Mouse (Mus musculus): ENCODE measurements around the gene Ddx46.
A peak's percentile ranks its signal among the peaks of the same experiment; 100 is the strongest.

Ddx46 gene

GRCm38 (mm10) chr13:55634639-55635127 is at the start of gene Ddx46:
Ddx46 (plus strand) TSS chr13:55635027.
- DNase-seq (ENCODE audit: inconsistent age in 2 of 2, low spot score in 1 of 2) = peak; percentile 90 to 95

DNA sequence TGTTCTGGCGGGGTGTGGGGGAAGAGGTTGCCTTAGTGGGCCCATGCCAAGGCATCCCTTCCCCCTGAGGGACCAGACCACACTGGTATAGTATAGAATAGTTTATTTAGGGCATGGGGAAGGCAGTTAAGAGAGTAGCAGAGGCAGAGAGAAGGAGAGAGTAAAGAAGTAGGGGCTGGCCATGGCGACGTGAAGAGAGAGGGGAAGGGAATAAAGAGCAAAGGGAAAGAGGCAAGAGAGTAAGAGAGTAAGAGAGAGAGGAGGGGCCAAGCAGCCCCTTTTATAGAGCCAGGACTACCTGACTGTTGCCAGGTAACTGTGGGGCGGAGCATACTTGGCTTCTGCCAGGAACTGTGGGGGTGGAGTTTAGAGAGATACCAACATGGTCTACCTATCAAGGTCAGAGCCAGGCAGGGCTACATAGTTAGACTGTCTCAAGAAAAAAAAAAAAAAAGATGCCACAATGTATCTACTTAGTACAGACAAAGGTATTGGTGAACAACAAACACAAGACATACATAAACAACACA is 42.8 kb upstream of the Ddx46 start:
- peak in 1 of 2 experiments; percentile 31 for DNase-seq (ENCODE audit: inconsistent age in 2 of 2, low spot score in 1 of 2)

- DNase-seq (ENCODE audit: inconsistent age in 2 of 2, low spot score in 1 of 2) = peak; percentile 97 to 98
These were observed 42.1 kb upstream of the Ddx46 start for GRCm38 (mm10) chr13:55592512-55593253.

DNA sequence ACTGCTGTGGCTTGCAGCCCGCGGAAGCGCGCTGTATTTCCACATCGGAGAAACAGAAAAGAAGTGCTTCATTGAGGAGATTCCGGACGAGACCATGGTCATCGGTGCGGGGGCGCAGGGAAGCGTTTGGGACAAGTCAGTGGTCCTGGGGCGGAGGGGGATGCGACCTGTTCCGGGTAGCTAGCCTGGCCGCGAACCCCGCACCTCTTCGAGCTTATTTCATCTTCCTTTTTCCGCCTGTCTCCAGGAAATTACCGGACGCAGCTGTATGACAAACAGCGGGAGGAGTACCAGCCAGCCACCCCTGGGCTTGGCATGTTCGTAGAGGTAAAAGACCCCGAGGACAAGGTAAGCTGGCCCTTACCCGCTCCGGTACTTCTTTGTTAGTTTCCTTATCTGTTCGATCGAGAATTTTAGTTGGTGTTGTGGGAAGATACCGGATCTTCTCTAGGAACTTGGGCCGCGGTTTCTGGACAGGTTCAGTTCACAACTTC is 41.5 kb upstream of the Ddx46 start:
- DNase-seq (ENCODE audit: inconsistent age in 2 of 2, low spot score in 1 of 2) = no peak

GRCm38 (mm10) chr13:55595375-55595774 is 39.5 kb upstream of the Ddx46 start:
- DNase-seq (ENCODE audit: inconsistent age in 2 of 2, low spot score in 1 of 2) = peak; percentile 64 to 80

- no peak for DNase-seq (ENCODE audit: inconsistent age in 2 of 2, low spot score in 1 of 2)
These were observed 38.0 kb upstream of the Ddx46 start for GRCm38 (mm10) chr13:55596802-55597201.

DNA sequence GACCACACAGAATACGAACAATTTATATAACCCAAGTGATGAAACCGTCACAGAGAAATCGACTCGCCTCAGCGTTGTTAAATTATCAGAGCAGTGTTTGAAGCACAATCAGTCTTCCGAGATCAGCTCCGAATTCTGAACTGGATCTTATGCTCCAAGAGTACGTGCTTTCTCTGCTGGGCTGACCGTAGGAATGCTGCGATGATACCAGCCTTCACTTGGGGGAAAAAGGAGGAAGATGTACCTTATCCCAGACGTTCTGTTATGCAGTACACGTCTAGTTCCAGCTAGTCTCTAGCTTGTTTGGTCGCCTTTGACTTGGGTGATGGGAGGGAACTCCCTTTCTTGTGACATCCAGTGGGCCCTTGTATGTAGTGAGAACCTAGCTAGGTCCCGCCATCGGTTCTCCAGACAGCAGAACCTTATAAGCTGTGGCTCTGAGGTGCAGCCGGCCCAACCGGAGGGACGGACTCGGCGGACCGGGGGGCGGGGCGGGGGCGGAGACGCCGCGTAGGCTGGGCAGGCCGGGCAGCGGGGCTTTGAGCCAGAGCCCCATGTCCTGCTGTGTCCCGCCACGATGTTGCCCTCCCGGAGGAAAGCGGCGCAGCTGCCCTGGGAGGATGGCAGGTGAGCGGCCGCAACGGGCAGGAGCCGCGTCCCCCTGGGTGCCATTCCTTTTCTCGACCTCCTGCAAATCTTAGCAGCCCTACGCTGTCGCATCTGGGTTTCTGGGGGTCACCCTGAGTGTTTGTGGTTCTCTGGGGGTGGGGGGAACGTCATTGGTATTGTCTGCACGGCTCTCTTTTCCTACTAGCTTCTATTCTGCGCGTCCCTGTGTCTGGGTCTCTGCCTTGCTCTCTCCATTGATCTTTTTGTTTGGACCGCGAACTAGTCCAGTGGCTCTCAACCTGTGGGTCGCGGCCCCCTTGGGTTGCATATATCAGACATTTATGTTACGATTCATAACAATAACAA is 35.0 kb upstream of the Ddx46 start, which contains the start of gene B4galt7:
Gene B4galt7, plus strand, starts transcription at position 331 of the 975 bp plus-strand sequence.
- DNase-seq (ENCODE audit: inconsistent age in 2 of 2, low spot score in 1 of 2) = peak; percentile 89 to 96

DNA sequence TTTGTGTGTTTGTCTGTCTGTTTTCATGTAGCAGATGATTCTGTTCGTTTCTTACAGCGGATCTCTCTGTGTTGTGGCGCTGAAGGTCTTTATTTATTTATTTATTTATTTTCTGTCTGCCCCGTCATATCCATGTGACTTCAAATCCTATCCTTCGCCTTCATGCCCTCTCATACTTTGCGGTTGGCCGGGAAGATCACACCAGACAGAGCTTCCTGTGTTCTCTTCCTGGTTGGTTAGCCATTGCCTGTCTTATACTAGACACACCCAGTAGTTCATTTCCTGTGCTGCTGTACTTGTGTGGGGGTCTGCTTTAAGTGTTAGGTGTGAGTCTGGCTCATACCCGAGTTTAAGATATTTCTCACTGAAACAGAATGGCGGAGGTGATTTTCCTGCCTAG is 34.2 kb upstream of the Ddx46 start:
- peak in 1 of 2 experiments; percentile 53 for DNase-seq (ENCODE audit: inconsistent age in 2 of 2, low spot score in 1 of 2)

DNA sequence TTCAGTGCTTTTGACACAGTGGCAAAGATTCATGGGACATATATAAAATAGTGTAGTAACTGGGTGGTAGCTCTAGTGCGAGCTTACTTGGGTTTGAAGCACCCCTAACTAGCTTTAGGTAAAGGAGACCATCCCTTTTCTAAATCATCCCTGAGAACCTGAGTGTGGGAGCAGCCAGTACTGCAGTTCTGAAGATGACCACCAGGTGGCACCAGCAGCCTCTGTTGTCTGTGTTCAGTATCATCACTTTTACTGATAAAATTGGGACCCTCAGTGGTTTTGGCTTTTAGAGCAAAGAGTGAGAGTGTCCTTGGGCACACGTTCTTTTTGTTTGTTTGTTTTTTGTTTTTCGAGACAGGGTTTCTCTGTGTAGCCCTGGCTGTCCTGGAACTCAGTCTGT is 33.2 kb upstream of the Ddx46 start:
- DNase-seq (ENCODE audit: inconsistent age in 2 of 2, low spot score in 1 of 2) = peak; percentile 68 to 93

- peak in 1 of 2 experiments; percentile 61 for DNase-seq (ENCODE audit: inconsistent age in 2 of 2, low spot score in 1 of 2)
These were observed 30.2 kb upstream of the Ddx46 start for GRCm38 (mm10) chr13:55604606-55605005.

DNA sequence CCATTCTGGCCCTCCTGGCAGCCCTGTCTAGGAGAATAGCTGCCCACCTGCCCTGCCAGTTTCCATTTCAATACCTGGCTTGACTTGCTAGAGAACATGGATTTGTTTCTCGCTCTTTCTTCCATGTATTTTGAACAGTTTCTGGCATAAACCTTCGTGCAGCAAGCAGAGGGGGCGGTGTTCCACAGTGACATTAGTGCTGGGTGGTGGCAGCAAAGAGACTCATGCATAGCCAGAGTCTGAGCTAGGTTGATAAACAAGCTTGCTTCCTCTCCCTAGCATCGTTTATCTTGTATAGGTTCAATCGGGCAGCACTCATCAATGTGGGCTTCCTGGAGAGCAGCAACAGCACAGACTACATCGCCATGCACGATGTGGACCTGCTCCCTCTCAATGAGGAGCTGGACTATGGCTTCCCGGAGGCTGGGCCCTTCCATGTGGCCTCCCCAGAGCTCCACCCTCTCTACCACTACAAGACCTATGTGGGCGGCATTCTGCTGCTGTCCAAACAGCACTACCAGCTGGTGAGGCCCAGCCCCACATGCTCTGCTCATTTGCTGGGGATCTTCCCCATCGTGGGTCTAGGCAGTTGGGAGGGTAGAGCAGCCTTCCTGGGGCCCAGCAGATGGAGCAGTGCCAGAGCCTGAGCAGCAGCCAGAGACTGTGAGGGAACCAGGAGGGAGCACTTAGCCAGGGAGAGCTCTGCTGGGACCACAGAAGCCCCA is 27.8 kb upstream of the Ddx46 start:
- DNase-seq (ENCODE audit: inconsistent age in 2 of 2, low spot score in 1 of 2) = no peak

DNA sequence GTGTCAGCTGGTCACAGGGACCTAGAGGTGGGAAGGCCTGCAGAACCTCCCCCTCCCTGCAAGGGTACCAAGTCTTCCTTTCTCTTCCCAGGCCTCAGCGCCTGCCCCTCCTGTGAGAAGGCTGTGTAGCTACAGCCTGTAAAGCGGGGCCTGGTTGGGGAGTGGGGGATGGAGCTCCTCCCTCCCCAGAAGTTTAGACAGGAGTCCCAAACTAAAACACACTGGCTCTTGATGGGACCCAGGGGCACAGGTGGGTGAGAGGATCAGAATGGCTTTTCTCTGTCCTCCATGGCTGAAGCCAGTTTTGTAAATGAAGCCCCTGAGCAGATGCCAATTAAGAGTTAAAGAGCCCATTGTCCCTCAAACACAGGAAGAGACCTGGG is 27.2 kb upstream of the Ddx46 start:
- DNase-seq (ENCODE audit: inconsistent age in 2 of 2, low spot score in 1 of 2) = peak in 1 of 2 experiments; percentile 16

- no peak for DNase-seq (ENCODE audit: inconsistent age in 2 of 2, low spot score in 1 of 2)
These were observed 22.8 kb upstream of the Ddx46 start for GRCm38 (mm10) chr13:55611996-55612395.

GRCm38 (mm10) chr13:55613471-55613870 is 21.4 kb upstream of the Ddx46 start:
- no peak for DNase-seq (ENCODE audit: inconsistent age in 2 of 2, low spot score in 1 of 2)

- DNase-seq (ENCODE audit: inconsistent age in 2 of 2, low spot score in 1 of 2) = no peak
These were observed 15.5 kb upstream of the Ddx46 start for GRCm38 (mm10) chr13:55619328-55619727.

- no peak for DNase-seq (ENCODE audit: inconsistent age in 2 of 2, low spot score in 1 of 2)
These were observed 14.6 kb upstream of the Ddx46 start for GRCm38 (mm10) chr13:55620275-55620674.

DNA sequence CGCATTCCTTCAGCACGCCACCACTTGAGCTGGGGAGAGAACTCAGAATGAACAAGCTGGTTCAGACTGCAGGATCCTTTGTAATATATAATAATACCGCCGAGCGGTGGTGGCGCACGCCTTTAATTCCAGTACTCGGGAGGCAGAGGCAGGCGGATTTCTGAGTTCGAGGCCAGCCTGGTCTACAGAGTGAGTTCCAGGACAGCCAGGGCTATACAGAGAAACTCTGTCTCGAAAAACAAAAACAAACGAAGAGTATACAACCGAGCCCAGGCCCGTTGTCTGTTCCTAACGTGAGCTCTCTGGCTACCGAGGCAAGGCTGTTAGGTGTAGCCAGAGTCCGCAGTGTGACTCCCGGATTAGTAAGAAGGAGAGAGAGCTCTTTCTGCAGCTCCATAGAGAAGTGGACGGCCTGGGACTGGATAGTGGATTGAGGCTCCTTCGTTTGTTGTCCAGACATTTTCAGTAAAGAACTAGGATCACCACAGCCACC is 12.6 kb upstream of the Ddx46 start:
- peak in 1 of 2 experiments; percentile 23 for DNase-seq (ENCODE audit: inconsistent age in 2 of 2, low spot score in 1 of 2)

GRCm38 (mm10) chr13:55622649-55623541 is 11.9 kb upstream of the Ddx46 start, which contains the start of gene Caml:
Caml (plus strand) TSS chr13:55623005.
- DNase-seq (ENCODE audit: inconsistent age in 2 of 2, low spot score in 1 of 2) = peak; percentile 93 to 98

DNA sequence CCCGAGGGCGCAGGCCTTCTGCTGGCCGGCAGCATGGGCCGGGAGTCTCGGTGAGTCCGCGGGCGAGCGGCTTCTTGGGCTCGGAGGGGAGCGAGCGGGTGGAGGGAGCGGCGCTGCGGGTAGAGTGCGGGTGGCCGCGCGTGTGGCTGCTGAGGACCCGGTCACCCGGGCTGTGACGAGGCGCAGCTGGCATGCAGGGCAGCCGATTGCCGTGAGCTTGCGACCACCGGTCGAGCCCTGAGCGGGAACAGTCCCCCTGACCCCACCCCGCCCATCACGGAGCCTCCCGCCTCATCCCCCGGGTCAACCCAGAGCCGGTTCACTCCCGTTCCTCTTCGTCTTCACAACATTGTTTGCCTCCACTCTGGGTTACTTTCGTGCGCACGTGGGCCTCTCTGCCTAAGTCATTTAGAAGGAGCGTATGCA is 332 bp downstream of the Ddx46 start:
- DNase-seq (ENCODE audit: inconsistent age in 2 of 2, low spot score in 1 of 2) = no peak
